Mouse (Mus musculus): Measurements from ENCODE around the gene Rtkn2.

The Rtkn2 gene

GRCm38 (mm10) chr10:67998116-67998635 lies 18.8 kb downstream of the Rtkn2 start:
- DNase-seq: peak; percentile 29

DNA sequence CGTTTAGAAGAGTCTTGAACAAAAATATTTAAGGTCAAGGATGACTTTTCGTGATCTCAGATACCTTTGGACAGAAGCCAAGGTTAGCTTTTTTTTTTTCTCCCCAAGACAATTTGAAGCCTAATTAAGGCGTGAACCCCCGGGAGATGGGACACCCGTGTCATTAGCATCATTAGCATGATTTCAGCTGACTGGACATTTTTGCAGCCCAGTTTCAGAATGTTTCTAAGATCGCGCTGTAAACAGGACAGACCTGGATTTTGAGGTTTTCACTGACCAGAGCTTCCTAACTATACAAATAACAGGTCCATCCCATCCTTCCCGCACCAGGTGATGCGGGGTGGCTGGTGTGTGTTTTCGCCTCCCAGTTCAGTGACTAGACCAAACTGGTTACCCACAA lies 19.8 kb downstream of the Rtkn2 start:
- no peak for DNase-seq

DNA sequence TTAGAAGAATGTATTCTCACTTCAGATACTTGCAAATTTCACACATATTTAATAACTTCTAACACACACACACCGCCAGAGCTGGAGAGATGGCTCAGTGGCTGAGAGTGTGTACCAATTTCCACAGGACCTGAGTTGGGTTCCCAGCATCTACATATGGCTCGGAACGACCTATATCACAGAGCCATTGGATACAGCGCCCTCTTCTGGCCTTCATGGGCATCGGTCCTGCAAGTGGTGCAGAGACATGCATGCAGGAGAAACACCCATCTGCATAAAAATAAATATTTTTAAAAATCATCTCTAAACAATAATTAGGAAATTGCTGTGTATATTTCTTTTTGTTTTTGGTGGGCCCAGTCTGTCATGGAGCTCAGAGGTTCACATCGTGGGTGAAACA lies 22.1 kb downstream of the Rtkn2 start:
- DNase-seq: no peak

DNA sequence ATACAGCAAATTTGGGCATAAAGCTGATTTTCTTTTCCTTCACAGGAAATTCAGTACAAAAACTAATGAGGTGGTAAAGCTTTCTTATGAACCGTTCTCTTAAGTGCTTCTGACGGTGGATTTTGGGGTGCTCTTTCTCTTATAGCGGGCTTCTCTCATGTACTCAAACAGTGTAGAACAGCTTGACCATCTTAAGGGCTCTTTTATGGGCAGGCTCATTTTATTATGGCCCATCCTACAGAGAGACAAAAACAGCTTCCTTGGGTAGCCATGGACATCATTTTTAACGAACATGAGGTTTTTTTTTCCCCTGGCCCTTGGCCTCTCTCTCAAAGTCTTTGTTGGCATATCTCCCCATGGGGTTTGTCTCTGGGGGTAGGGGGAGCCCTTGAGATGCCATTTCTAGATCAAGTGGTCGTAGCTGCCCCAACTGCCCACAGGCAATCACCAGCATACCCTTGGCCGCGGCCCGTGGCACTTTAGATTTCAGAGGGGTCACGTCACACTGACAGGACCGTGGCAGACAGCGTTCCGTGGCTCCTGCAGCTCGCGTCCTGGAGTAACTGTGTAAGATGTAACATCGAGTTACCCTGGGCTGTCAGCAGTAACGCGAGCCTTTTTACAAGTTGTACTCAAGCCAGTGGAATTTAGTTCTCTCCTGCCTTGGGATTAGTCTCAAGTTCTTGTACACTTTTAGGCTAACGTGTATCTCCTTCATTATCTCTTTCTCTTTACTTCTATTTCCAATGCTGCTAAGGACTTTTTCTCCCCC lies 24.5 kb downstream of the Rtkn2 start:
- DNase-seq: no peak

- no peak for DNase-seq
Measured at GRCm38 (mm10) chr10:68005404-68005803, 26.0 kb downstream of the Rtkn2 start.

- no peak for DNase-seq
Measured at GRCm38 (mm10) chr10:68006491-68006890, 27.1 kb downstream of the Rtkn2 start.

GRCm38 (mm10) chr10:68007103-68007502 lies 27.7 kb downstream of the Rtkn2 start:
- DNase-seq: no peak

DNA sequence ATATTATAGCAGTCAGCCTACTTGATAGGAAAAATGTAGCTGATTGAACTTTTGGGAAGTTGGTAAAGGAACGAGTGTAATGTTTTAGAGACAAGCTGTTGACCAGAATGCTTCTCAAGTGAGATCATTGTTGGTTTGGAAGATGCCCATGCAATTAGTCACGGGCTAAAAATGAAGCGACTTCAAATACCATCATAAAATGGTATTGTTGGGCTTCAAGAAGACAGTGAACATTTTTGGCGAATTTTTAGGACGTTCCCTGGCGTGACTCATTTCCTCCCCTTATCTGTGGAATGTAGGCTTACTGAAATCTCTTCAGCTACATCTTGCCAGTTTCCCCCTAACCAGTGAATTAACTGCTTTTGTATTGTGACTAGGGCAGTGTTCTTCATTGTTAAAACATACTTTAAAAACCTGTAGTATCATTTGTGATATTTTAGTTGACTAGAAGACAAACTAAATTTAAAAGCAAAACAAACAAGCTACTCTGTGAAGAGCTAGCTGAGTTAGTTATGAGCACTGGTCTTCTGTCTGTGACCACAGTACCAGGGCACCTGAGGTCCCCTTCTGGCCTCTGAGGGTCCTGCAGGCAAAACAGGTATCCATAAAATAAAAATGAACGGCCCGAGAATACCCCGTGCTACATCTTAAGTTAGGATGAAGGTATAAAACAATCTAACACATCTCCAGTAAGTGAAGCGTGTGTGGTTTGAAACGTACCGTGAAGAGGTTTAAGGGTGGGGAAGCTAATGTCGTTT lies 29.0 kb downstream of the Rtkn2 start:
- no peak for DNase-seq

GRCm38 (mm10) chr10:68009301-68009700 lies 29.9 kb downstream of the Rtkn2 start:
- DNase-seq: no peak

DNA sequence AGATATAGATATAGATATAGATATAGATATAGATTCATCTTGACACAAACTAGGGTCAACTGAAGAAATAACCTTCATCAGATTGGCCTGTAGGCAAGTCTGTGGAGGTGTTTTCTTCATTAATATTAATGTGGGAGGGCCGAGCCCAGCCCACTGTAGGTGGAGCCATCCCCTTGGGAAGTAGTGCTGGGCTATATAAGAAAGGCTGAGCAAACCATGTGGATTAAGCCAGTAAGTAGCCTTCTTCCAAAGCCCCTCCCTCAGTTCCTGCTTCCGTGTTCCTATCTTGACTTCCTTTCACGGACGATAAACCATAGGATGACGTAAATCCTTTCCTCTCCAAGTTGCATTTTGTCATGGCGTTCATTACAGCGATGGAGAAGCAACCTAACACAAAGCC lies 30.5 kb downstream of the Rtkn2 start:
- no peak for DNase-seq

DNA sequence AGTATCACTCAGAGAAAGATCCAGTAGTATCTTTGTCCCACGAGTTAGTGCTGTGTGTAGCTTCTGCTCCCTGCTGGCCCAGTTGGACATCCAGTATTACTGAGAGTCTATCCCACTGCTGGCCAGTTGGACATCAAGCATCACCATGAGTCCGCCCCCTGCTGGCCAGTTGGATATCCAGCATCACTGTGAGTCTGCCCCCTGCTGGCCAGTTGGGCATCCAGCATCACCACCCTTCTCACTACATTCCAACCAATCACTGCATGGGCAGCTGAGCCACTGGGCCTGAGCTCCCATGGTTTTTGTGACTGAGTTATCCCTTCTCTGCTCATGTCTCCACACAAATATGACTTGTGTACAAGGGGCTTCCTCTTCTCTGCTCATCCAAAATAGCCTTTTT lies 33.8 kb downstream of the Rtkn2 start:
- no peak for DNase-seq

GRCm38 (mm10) chr10:68020755-68021154 lies 41.4 kb downstream of the Rtkn2 start:
- DNase-seq: no peak

GRCm38 (mm10) chr10:68025660-68026059 lies 46.3 kb downstream of the Rtkn2 start:
- no peak for DNase-seq

DNA sequence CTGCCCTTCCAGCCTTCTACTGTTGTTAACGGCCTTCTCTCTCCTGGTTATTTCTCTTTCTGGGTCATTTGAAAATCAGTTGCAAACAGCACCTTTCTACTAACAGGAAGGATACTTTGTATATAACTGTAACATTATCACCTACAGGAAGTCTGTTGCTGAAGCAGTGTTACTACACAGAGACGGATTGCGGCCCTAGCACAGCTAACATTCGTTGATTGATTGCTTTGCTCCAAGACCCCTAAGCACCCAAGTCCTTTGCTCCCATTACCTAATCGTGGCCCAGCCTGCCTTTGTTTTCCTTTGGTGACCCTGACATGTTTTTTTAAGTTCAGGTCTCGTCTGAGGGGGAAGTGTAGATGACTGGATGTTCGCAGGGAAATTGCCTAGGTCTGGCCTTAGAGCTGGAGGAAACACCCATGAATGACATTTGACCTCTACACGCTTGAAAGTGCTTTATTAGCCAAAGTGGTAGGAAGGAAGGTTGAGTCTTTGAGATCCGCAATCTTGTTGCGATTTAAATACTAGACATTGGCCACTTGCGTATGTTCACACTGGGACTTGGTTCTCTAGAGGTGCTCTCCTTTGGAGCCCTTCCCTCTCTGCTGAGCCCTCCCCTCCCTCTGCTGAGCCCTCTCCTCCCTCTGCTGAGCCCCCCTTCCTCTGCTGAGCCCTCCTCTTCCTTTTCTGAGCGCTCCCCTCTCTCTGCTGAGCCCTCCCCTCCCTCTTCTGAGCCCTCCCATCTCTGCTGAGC lies 49.1 kb downstream of the Rtkn2 start:
- DNase-seq: no peak

DNA sequence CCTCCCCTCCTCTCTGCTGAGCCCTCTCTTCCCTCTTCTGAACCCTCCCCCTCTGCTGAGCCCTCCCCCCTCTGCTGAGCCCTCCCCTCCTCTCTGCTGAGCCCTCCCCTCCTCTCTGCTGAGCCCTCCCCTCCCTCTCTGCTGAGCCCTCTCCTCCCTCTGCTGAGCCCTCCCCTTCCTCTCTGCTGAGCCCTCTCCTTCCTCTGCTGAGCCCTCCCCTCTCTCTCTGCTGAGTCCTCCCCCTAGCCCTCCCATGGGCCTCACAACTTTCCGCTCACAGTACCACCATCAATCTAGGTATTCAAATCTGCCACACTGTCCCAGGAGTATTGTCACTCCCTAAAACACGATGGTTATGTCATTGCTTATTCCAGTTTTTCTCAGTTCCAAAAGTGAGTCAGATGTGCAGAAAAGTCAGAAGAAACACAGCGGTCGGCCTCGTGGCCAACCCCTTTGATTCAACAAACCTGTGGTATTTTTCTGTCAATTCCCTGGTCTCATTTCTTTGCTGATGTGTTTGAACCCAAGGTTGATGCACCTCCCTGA lies 49.8 kb downstream of the Rtkn2 start:
- no peak for DNase-seq

DNA sequence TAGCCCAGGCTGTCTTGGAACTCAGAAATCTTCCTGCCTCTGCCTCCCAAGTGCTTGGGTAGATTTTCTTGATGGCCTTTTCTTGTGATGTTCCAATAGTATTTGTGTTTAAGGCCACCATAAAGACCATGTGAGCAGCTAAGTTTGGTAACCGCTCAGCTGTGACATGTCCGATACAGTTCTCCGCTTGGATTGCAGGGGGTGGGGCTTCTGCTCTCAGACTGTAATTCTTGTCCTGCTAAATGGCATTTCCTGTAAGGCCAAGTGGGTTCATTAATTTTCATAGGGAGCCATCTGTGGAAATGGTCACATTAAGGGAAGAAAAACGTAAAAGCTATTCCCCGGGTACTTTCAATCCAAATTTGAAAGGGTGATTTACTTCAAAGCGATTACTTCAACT lies 50.7 kb downstream of the Rtkn2 start:
- DNase-seq: no peak

GRCm38 (mm10) chr10:68035707-68036367 lies 56.5 kb downstream of the Rtkn2 start:
- no peak for DNase-seq

DNA sequence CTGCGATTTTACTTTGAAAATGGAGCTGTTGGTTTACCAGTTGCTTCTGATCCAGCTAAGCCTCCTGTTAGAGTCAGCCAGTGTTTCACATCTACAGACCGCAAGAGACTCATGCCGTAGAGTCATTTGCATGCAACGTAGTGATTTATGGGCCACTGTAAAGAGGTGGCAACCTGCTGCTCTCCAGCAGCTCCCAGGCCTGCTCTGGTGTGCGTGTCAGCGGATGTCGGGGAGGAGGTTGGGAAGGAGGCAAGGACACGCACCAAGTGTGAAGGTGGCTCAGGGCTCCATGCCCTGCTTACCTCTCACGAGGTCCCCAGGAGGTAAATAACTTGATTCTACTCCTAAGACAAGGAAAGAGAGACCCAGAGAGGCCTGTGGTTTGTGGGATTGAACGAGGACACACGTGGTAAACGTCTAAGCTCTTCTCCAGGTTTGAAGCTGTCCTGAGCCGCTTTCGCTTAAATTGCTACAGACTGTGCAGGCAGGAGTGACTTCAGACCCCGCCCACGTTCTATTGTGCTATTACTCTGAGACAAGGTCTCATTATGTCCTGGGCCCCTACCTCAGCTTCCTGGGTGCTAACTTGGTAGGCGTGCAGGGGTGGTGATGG lies 57.1 kb downstream of the Rtkn2 start:
- DNase-seq: no peak

GRCm38 (mm10) chr10:68038997-68039624 lies 59.7 kb downstream of the Rtkn2 start:
- DNase-seq: no peak

DNA sequence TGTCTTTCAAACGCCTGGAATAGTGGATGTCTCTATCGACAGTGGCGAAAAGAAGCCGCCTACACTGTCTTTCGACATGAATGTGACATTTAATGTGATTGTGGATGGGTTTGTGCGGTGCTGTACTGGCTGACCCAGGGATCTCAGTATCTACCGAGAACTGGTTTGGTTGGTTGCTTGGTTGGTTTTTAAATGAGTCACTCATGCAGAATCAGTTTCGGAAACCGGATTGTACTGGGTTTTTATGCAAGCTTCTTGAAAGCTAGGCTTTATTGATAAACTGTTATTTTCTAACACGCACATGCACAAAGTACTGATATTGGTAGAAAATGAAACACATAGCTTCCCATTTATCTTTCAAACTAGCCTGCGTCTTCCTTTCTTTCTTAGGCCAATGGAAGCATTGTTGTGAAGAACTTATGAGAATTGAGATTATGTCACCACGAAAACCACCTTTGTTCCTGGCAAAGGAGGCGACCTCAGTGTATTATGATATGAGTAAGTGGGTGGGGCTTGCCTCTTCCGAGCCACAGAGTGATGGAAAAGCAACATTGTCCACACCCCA lies 60.4 kb downstream of the Rtkn2 start:
- DNase-seq: no peak

- DNase-seq: no peak
Measured at GRCm38 (mm10) chr10:68040394-68040793, 61.0 kb downstream of the Rtkn2 start.

All from right cerebral cortex, postnatal 25 days (tissue).